In the genomic region with DNA sequence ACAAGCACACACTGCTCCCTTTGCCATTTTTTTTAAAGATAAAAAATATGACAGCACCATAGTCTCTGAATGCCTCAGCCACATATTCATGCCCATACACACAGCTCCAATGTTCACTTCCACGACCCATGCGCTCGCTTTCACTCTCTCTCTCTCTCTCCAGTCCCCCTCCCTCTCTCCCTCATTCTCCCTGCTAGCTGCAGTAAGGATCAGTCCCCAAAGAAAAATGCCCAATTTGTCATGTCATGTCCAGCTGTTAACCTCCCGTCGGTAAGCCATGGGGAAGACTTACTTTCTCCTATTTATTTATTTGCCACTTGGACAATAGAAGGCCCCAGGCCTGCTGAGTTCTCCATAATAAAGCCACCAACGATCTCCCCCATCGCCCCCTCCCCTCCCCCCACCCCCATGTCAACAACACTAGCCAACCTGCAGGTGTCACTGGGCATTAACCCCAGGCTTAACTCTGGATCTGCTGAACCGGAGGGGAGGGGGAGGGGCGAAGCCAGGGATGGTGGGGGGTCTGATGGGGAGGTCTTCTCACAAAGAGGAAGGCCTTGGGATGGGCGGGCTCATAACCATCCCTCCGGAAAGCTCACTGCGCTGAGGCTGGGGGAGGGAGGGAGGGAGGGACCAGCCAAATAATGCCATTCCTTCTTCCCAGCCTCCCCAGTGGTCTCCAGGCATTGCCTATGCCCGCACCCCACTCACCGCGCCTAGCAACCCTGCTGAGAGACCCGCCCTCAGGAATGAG, we compare ENCODE assay signal across 8 mouse cellular contexts.
A peak's percentile ranks its signal among the peaks of the same experiment; 100 is the strongest.
DNase-seq lines count a peak whose midpoint lies in the region; ATAC-seq and TF ChIP-seq lines count a peak whose summit lies in the region.

No protein-coding gene starts in this region.

- H3K9me3 ChIP-seq in heart, embryonic 10.5 days = no peaks in the 10 kb centered on the region
- peaks cover 3% of the 10 kb centered on the region; the same call in 1 of the 2 replicates for H3K9me3 ChIP-seq in E14TG2a.4 (ENCODE audit: low read length)
- 0 out of 2 replicates have a peak, but pooled peaks cover 4% of the 10 kb centered on the region for H3K9me3 ChIP-seq in forebrain, embryonic 13.5 days (replicated peaks)
- H3K9me3 ChIP-seq in liver, embryonic 12.5 days (replicated peaks) = no peaks in the 10 kb centered on the region

- DNase-seq in heart, embryonic 10.5 days (ENCODE audit: low spot score) = no peak
- DNase-seq in heart, postnatal 14 days = no peak
- no peak for DNase-seq in urinary bladder, postnatal 25 days (ENCODE audit: low spot score)
- no peak for DNase-seq in urinary bladder, adult 18-20 months (ENCODE audit: low spot score in 2 of 2)

- 10% methylated on average over 16 of the region's 16 CpGs for WGBS in heart, embryonic 10.5 days
- WGBS in forebrain, embryonic 13.5 days = under 1% methylated on average over 14 of the region's 16 CpGs
- WGBS in liver, embryonic 12.5 days (ENCODE audit: insufficient replicate concordance) = 27% methylated on average over 13 of the region's 16 CpGs

- peak overlapping the region; percentile 71 for H3K27ac ChIP-seq in heart, embryonic 10.5 days
- no peak overlapping the region; the same call in 1 of the 2 replicates for H3K27ac ChIP-seq in forebrain, embryonic 13.5 days
- H3K27ac ChIP-seq in liver, embryonic 12.5 days = no peak overlapping the region

- H3K4me1 ChIP-seq in heart, embryonic 10.5 days = peaks cover 40% of the 10 kb centered on the region
- H3K4me1 ChIP-seq in E14TG2a.4 (replicated peaks; ENCODE audit: low read depth, low read length) = peaks cover 94% of the 10 kb centered on the region
- H3K4me1 ChIP-seq in forebrain, embryonic 13.5 days = peaks cover 39% of the 10 kb centered on the region
- H3K4me1 ChIP-seq in liver, embryonic 12.5 days = peaks cover 19% of the 10 kb centered on the region; the same call in 1 of the 2 replicates

- intact Hi-C loops in heart, postnatal 14 days (cut with DNase I) = no loop called here

- peaks cover 55% of the 10 kb centered on the region for H3K27me3 ChIP-seq in heart, embryonic 10.5 days (ENCODE audit: insufficient read depth, poor library complexity, severe bottlenecking)
- H3K27me3 ChIP-seq in E14TG2a.4 (ENCODE audit: insufficient read depth, low read length) = 0 out of 2 replicates have a peak, but pooled peaks cover 5% of the 10 kb centered on the region
- peaks cover 42% of the 10 kb centered on the region for H3K27me3 ChIP-seq in forebrain, embryonic 13.5 days
- peaks cover 17% of the 10 kb centered on the region for H3K27me3 ChIP-seq in liver, embryonic 12.5 days (replicated peaks)

- H3K4me3 ChIP-seq in heart, embryonic 10.5 days = peak overlapping the region; percentile 46
- H3K4me3 ChIP-seq in E14TG2a.4 (replicated peaks; ENCODE audit: low read length) = peak overlapping the region; percentile 64
- H3K4me3 ChIP-seq in forebrain, embryonic 13.5 days = peak overlapping the region; percentile 14; the same call in 1 of the 2 replicates
- no peak overlapping the region for H3K4me3 ChIP-seq in liver, embryonic 12.5 days

- TF ChIP-seq CTCF in E14TG2a.4 (conservative IDR thresholded peaks at IDR 0.05; ENCODE audit: low read length) = no peak

- H3K9ac ChIP-seq in forebrain, embryonic 13.5 days = peak overlapping the region; percentile 21; the same call in 1 of the 2 replicates
- no peak overlapping the region for H3K9ac ChIP-seq in liver, embryonic 12.5 days

- H3K4me2 ChIP-seq in forebrain, embryonic 13.5 days = peak overlapping the region; percentile 52
- peak overlapping the region; percentile 7; the same call in 1 of the 2 replicates for H3K4me2 ChIP-seq in liver, embryonic 12.5 days

- peak; percentile 85 for ATAC-seq in forebrain, embryonic 13.5 days
- ATAC-seq in liver, embryonic 12.5 days = no peak
- no peak for ATAC-seq in megakaryocyte-erythroid progenitor cell, adult 5-6 weeks (replicated peaks; ENCODE audit: low FRiP score, low TSS enrichment, poor library complexity, severe bottlenecking)

- H3K36me3 ChIP-seq in heart, embryonic 10.5 days = no peaks in the 10 kb centered on the region
- peaks cover 53% of the 10 kb centered on the region for H3K36me3 ChIP-seq in E14TG2a.4 (ENCODE audit: insufficient read depth, low read length)
- H3K36me3 ChIP-seq in forebrain, embryonic 13.5 days (ENCODE audit: poor library complexity, severe bottlenecking) = no peaks in the 10 kb centered on the region
- H3K36me3 ChIP-seq in liver, embryonic 12.5 days = no peaks in the 10 kb centered on the region
